Mouse (Mus musculus) myocyte (in vitro differentiated cells): ENCODE measurements around the gene Pld1. TPM values are rescaled to one million over a fixed set of nuclear protein-coding genes. Genes with fewer than 3 reads are reported as not detected.

Source experiments
- H3K27me3 ChIP-seq: one replicate; pipeline ENCODE4 v1.6.1; 2011; ENCODE audit not compliant: control insufficient read depth, insufficient read depth, insufficient read length
- H3K36me3 ChIP-seq: one replicate; pipeline ENCODE4 v1.6.1; 2011; ENCODE audit not compliant: control insufficient read depth, insufficient read depth
- H3K4me2 ChIP-seq: one replicate; pipeline ENCODE4 v1.6.1; 2011; ENCODE audit warnings: low read depth, control low read depth
- H3K4me3 ChIP-seq: one replicate; pipeline ENCODE4 v1.5.1; 2011; ENCODE audit warnings: mild to moderate bottlenecking, control low read depth, moderate library complexity
- H3K79me2 ChIP-seq: one replicate; pipeline ENCODE4 v1.6.1; 2011; ENCODE audit not compliant: control insufficient read depth, insufficient read depth
- H3ac ChIP-seq: one replicate; pipeline ENCODE4 v1.6.1; 2011; ENCODE audit not compliant: control insufficient read depth, insufficient read length
- CEBPB ChIP-seq: IDR thresholded peaks from 2 replicates; pipeline ENCODE4 v1.6.1; 2011; ENCODE audit warnings: mild to moderate bottlenecking, moderate library complexity; ENCODE audit not compliant: poor library complexity, insufficient read depth, severe bottlenecking
- E2F4 ChIP-seq: IDR thresholded peaks from one replicate; pipeline ENCODE4 v1.6.1; 2011; ENCODE audit warnings: mild to moderate bottlenecking, control low read depth, moderate library complexity; ENCODE audit not compliant: insufficient read depth
- MAX ChIP-seq: IDR thresholded peaks from one replicate; pipeline ENCODE4 v1.6.1; 2011; ENCODE audit warnings: low read depth, mild to moderate bottlenecking, control low read depth
- MYOD1 ChIP-seq, 3 experiments: IDR thresholded peaks; one replicate each; pipeline ENCODE4 v1.6.1; 2011; ENCODE audit warnings: control low read depth in 2 of 3, low read depth in 2 of 3, mild to moderate bottlenecking in 2 of 3, moderate library complexity in 1 of 3; ENCODE audit not compliant: insufficient read length in 2 of 3, control insufficient read depth in 1 of 3
- MYOG ChIP-seq, 3 experiments: IDR thresholded peaks; one replicate each; pipeline ENCODE4 v1.6.1; 2011; ENCODE audit warnings: control low read depth in 2 of 3, low read depth in 2 of 3, mild to moderate bottlenecking in 2 of 3; ENCODE audit not compliant: insufficient read length in 2 of 3, control insufficient read depth in 1 of 3, insufficient read depth in 1 of 3
- POLR2A ChIP-seq: IDR thresholded peaks from one replicate; pipeline ENCODE4 v1.6.1; 2011; ENCODE audit warnings: low read depth, mild to moderate bottlenecking, control low read depth, moderate library complexity; ENCODE audit not compliant: insufficient read length
- POLR2AphosphoS2 ChIP-seq: IDR thresholded peaks from one replicate; pipeline ENCODE4 v1.6.1; 2011; ENCODE audit warnings: low read depth, control low read depth; ENCODE audit not compliant: insufficient read length
- REST ChIP-seq: IDR thresholded peaks from one replicate; pipeline ENCODE4 v1.6.1; 2011; ENCODE audit warnings: mild to moderate bottlenecking, control low read depth, moderate library complexity; ENCODE audit not compliant: insufficient read depth, insufficient read length
- SRF ChIP-seq: IDR thresholded peaks from one replicate; pipeline ENCODE4 v1.6.1; 2011; ENCODE audit warnings: low read depth; ENCODE audit not compliant: control insufficient read depth, insufficient read length
- TCF12 ChIP-seq: IDR thresholded peaks from one replicate; pipeline ENCODE4 v1.6.1; 2011; ENCODE audit warnings: mild to moderate bottlenecking, control low read depth; ENCODE audit not compliant: poor library complexity, insufficient read depth, severe bottlenecking
- TCF3 ChIP-seq: IDR thresholded peaks from one replicate; pipeline ENCODE4 v1.6.1; 2011; ENCODE audit warnings: low read depth, control low read depth; ENCODE audit not compliant: insufficient read length
- USF1 ChIP-seq: IDR thresholded peaks from one replicate; pipeline ENCODE4 v1.6.1; 2011; ENCODE audit warnings: low read depth, mild to moderate bottlenecking, control low read depth, moderate library complexity
- polyA plus RNA-seq: library from polyadenylated mRNA; unstranded; fragments of >200 nt; fragmentation: generic; extraction: Trizol; gene quantifications from one replicate; pipeline ENCODE4 v1.2.1, GENCODE M21; 2012; ENCODE audit warnings: missing spikeins

Gene Pld1
- polyA plus RNA-seq, 1 experiment, result 6.5 TPM

GRCm38 (mm10) chr3:28081012-28081411 is 142.5 kb downstream of the Pld1 start:
- Histone ChIP-seq H3K79me2 (no peaks in the 10 kb centered on the region), H3K27me3 (no peaks in the 10 kb centered on the region), H3K36me3 (no peaks in the 10 kb centered on the region), H3K4me2 (no peak overlapping the region), H3K4me3 (no peak overlapping the region), H3ac (no peak overlapping the region)
- TF ChIP-seq USF1, result no peak
- no peak for TF ChIP-seq POLR2A
- TF ChIP-seq SRF, result no peak
- TF ChIP-seq TCF12, result no peak
- TF ChIP-seq E2F4, result no peak
- TF ChIP-seq MAX, result no peak
- TF ChIP-seq REST, result no peak
- no peak for TF ChIP-seq POLR2AphosphoS2
- TF ChIP-seq MYOG (IDR thresholded peaks at IDR 0.05; ENCODE audit: control insufficient read depth in 1 of 3, insufficient read depth in 1 of 3, insufficient read length in 2 of 3, low read depth in 2 of 3), result no peak
- TF ChIP-seq TCF3, result no peak
- TF ChIP-seq MYOD1 (IDR thresholded peaks at IDR 0.05; ENCODE audit: control insufficient read depth in 1 of 3, insufficient read length in 2 of 3, low read depth in 2 of 3), result no peak
- TF ChIP-seq CEBPB, result no peak

- no peak overlapping the region for H3K4me3 ChIP-seq
- H3K36me3 ChIP-seq, result no peaks in the 10 kb centered on the region
- no peak overlapping the region for H3K4me2 ChIP-seq
- no peaks in the 10 kb centered on the region for H3K79me2 ChIP-seq
- no peaks in the 10 kb centered on the region for H3K27me3 ChIP-seq
- TF ChIP-seq MYOG (IDR thresholded peaks at IDR 0.05; ENCODE audit: control insufficient read depth in 1 of 3, insufficient read depth in 1 of 3, insufficient read length in 2 of 3, low read depth in 2 of 3) (no peak), SRF (no peak), REST (no peak), POLR2AphosphoS2 (no peak), TCF12 (no peak), TCF3 (no peak), POLR2A (no peak), CEBPB (no peak), USF1 (no peak), MAX (no peak), E2F4 (no peak), MYOD1 (IDR thresholded peaks at IDR 0.05; ENCODE audit: control insufficient read depth in 1 of 3, insufficient read length in 2 of 3, low read depth in 2 of 3) (no peak)
- no peak overlapping the region for H3ac ChIP-seq
Observed at GRCm38 (mm10) chr3:28083218-28083617, 144.7 kb downstream of the Pld1 start.

GRCm38 (mm10) chr3:28084281-28084680 is 145.8 kb downstream of the Pld1 start:
- no peak overlapping the region for H3K4me3 ChIP-seq
- H3K79me2 ChIP-seq, result no peaks in the 10 kb centered on the region
- TF ChIP-seq TCF12 (no peak), E2F4 (no peak), POLR2A (no peak), POLR2AphosphoS2 (no peak), MYOD1 (IDR thresholded peaks at IDR 0.05; ENCODE audit: control insufficient read depth in 1 of 3, insufficient read length in 2 of 3, low read depth in 2 of 3) (no peak), TCF3 (no peak)
- no peaks in the 10 kb centered on the region for H3K27me3 ChIP-seq
- no peak overlapping the region for H3K4me2 ChIP-seq
- no peak overlapping the region for H3ac ChIP-seq
- H3K36me3 ChIP-seq, result no peaks in the 10 kb centered on the region

- Histone ChIP-seq H3K36me3 (no peaks in the 10 kb centered on the region), H3K79me2 (no peaks in the 10 kb centered on the region), H3K4me2 (no peak overlapping the region), H3K4me3 (no peak overlapping the region), H3ac (no peak overlapping the region), H3K27me3 (no peaks in the 10 kb centered on the region)
- TF ChIP-seq TCF12, result no peak
- no peak for TF ChIP-seq CEBPB
- TF ChIP-seq MAX, result no peak
- TF ChIP-seq MYOD1 (IDR thresholded peaks at IDR 0.05; ENCODE audit: control insufficient read depth in 1 of 3, insufficient read length in 2 of 3, low read depth in 2 of 3), result no peak
- no peak for TF ChIP-seq REST
- TF ChIP-seq USF1, result no peak
- TF ChIP-seq MYOG (IDR thresholded peaks at IDR 0.05; ENCODE audit: control insufficient read depth in 1 of 3, insufficient read depth in 1 of 3, insufficient read length in 2 of 3, low read depth in 2 of 3), result no peak
- TF ChIP-seq POLR2AphosphoS2, result no peak
- no peak for TF ChIP-seq SRF
- no peak for TF ChIP-seq POLR2A
- TF ChIP-seq TCF3, result no peak
- TF ChIP-seq E2F4, result no peak
Observed at GRCm38 (mm10) chr3:28091296-28091695, 152.8 kb downstream of the Pld1 start.

GRCm38 (mm10) chr3:28091741-28092140 is 153.2 kb downstream of the Pld1 start:
- Histone ChIP-seq H3K36me3 (no peaks in the 10 kb centered on the region), H3K27me3 (no peaks in the 10 kb centered on the region), H3K4me2 (no peak overlapping the region), H3K4me3 (no peak overlapping the region), H3ac (no peak overlapping the region), H3K79me2 (no peaks in the 10 kb centered on the region)
- TF ChIP-seq POLR2AphosphoS2, result no peak
- no peak for TF ChIP-seq REST
- TF ChIP-seq SRF, result no peak
- TF ChIP-seq E2F4, result no peak
- TF ChIP-seq USF1, result no peak
- no peak for TF ChIP-seq CEBPB
- no peak for TF ChIP-seq MYOG (IDR thresholded peaks at IDR 0.05; ENCODE audit: control insufficient read depth in 1 of 3, insufficient read depth in 1 of 3, insufficient read length in 2 of 3, low read depth in 2 of 3)
- no peak for TF ChIP-seq MYOD1 (IDR thresholded peaks at IDR 0.05; ENCODE audit: control insufficient read depth in 1 of 3, insufficient read length in 2 of 3, low read depth in 2 of 3)
